Mouse (Mus musculus): ENCODE measurements around the gene Med8. TPM values are rescaled to one million over a fixed set of nuclear protein-coding genes. Genes with fewer than 3 reads are reported as not detected.

The Med8 gene
- polyA plus RNA-seq (2012), result 21.4 and 25.8 TPM in 2 replicates

DNA sequence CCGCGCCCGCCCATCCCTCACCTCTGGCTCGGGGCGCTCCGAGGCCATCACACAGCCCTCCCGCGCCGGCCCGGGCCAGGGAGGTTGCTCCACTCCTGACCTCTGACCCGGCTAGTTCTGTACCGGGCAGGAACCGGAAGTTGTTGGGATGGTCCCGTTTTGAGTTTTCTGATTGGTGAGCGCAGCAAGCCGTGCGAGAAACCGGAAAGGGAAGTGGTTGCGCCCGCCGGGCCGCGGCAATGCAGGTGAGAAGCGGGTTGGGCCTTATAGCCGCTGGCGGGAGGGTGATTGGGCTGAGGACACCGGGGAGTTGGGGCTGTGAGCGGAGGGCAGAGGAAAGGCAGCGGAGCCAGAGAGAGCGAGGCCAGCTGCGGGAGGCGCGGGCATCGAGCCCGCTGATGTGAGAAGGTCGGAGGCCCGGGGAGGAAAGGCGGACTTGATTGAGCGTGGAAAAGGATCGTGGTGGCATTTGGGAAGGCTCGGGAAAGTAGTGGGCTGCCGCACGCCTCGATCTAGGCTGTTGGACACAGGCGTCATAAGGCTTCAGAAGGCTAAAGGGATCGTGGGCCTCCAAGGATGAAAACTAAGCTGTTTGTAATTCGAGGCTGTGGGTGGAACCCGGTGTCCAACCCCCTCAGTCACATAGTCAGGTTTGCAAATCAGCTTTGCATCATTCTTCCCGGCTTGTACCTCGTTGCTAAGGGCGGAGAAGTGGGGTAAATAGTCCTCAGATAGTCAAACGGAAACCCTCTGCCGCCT is at the start of gene Med8, which contains the start of gene Szt2:
Gene Med8 (plus strand): TSS at position 196 of the 759 bp plus-strand sequence.
Gene Szt2 (minus strand): TSS at position 132 of the 759 bp plus-strand sequence.

DNA sequence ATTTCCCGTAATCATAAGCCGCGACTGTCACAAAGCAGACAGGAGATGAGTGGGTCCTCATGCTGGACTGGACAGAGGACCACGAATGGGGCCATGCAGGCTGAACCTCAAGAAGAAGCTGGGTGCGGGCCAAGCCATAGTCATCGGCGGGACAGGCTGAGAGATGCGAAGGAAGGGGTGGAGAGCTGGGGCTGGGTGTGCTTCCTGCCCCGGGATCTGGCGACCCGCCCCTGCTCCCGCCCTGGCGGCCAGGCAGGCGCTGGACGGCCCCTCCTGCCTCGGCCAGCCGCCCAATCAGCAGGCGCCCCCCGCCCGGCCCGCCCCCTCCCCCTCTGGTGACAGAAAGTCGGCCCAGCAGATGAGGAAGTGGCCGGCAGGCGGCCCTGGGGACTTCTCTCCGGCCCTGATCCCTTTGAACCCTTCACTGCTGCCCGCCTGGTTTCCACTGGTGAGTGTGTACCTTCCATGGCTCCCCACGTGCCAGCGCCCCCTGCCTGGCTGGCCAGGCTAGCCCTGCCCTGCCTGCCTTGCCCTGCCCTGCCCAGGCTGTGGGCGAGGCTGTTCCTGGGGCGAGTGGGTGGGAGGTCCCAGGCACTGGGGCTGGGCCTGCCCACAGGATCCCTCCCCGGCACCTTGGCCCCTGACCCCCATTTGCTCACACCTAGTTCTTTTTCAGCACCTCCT is 18.8 kb downstream of the Med8 start, which contains the start of gene Elovl1:
Gene Elovl1 (plus strand): TSS at position 326 of the 684 bp plus-strand sequence.

DNA sequence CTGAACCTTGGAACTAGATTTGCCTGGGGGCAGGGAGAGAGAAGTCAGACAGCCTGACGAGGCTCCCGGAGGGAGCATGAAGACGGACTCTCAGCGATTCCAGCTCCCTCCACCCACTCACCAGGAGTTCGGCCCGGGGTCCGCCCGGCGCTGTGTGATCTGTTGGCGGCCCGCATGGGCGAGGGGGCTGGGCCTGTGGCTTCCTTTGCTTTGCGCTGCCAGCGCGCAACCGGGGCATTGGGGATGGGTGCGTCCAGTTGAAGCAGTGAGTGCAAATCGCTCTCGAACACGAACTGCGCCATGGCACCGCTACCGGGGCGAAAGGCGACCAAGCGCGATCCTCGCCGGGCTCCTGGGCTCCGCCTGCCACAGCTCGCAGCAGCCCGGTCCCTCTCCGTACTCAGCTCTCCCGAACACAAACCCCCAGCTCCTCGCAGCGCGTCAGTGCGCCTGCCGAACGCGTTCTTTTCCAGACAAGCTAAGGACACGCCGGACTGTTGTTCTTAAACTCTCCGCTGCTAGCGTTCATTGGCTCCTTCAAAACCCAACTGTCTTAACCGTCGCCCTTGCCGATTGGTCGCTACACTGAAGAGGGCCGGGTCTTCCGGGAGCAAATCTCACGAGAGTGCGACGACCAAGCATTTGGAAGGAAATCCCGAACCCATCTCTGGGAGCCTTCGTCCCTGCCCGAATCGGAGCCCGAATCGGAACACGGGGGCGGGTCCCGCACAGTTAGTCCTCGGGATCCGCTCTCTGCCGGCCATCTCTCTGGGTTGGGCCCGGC is 27.9 kb downstream of the Med8 start, which contains the start of gene Cdc20:
Gene Cdc20 (minus strand): TSS at position 533 of the 784 bp plus-strand sequence.

DNA sequence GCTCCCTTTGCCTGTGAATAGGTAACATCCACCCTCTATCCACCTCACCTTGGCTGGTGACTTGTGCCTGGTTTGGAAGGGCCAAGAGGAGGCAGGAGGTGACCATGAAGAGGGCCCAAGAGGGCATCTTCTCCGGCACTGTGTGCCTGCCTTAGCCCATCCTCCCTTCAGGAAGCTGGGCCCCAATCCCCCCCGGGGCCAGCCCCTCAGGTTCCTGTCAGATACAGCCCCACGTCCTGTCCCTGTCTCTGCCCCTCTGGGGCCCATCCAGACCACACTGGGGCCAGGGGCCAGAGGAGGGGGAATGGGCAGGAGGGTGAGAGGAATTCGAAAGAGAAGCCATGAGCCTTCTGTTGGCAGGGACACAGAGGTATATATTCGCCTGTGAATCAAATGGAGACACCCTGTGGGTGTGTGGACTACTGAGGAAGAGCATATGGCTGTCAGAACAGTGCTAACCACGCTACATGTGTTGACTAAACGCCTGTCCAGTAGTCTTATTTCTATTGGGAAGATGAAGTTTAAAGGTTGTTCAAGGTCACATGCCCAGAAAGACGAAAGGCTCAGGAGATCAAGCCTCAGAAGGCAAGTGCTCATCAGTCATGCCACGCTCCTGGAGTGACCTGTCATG is 48.3 kb downstream of the Med8 start, which contains the start of gene Mpl:
Gene Mpl (minus strand): TSS at position 169 of the 631 bp plus-strand sequence.

Other genes with a start within 250 kb of the Med8 start
- 23.4 and 31.7 TPM in 2 replicates for gene Kdm4a, start 229.3 kb upstream of the Med8 start, polyA plus RNA-seq (2012)
- gene Ptprf, start 117.9 kb upstream of the Med8 start, polyA plus RNA-seq (2012), result 0.78 and 1.4 TPM in 2 replicates
- 62.9 and 83.0 TPM in 2 replicates for gene Szt2, start 64 bp upstream of the Med8 start, polyA plus RNA-seq (2012)
- gene Elovl1, start 18.8 kb downstream of the Med8 start, polyA plus RNA-seq (2012), result 65.0 and 83.4 TPM in 2 replicates
- 93.6 and 123 TPM in 2 replicates for gene Cdc20, start 28.0 kb downstream of the Med8 start, polyA plus RNA-seq (2012)
- gene Mpl, start 48.2 kb downstream of the Med8 start, polyA plus RNA-seq (2012), result 21.8 and 37.2 TPM in 2 replicates
- gene Tie1, start 80.7 kb downstream of the Med8 start, polyA plus RNA-seq (2012), result 19.4 and 28.6 TPM in 2 replicates
- gene 2610528J11Rik, start 117.7 kb downstream of the Med8 start, polyA plus RNA-seq (2012), result 0.40 and 0.70 TPM in 2 replicates
- gene Tmem125, start 134.7 kb downstream of the Med8 start, polyA plus RNA-seq (2012), result 0.21 and 0.51 TPM in 2 replicates
- 0.15 and 0.48 TPM in 2 replicates for gene Cfap57, start 211.4 kb downstream of the Med8 start, polyA plus RNA-seq (2012)
- gene Ebna1bp2, start 211.5 kb downstream of the Med8 start, polyA plus RNA-seq (2012), result 22.2 and 32.5 TPM in 2 replicates
- not detected in 2 replicates for gene Olfr62, start 249.6 kb downstream of the Med8 start, polyA plus RNA-seq (2012)